Mouse (Mus musculus) layer of hippocampus, postnatal 10 days (tissue): ENCODE results near the gene Trim12a. TPM values are rescaled to one million over a fixed set of nuclear protein-coding genes. Genes with fewer than 3 reads are reported as not detected.

Experiments used
- total RNA-seq, 2 experiments: library from RNA; stranded (reverse); gene quantifications; 2 replicates each; pipeline ENCODE4 v1.2.3; 2021

Trim12a gene
- total RNA-seq, 2 experiments from 2014 or later = 2.1 to 2.2 TPM

Other genes with a start within 250 kb of the Trim12a start
- gene Olfr644, start 243.6 kb downstream of the Trim12a start, total RNA-seq = not detected
- gene Olfr645, start 230.0 kb downstream of the Trim12a start, total RNA-seq = not detected
- gene Olfr646, start 210.6 kb downstream of the Trim12a start, total RNA-seq = not detected
- gene Ubqln5, start 185.6 kb downstream of the Trim12a start, total RNA-seq = not detected
- gene Olfr643, start 178.1 kb downstream of the Trim12a start, total RNA-seq = not detected
- gene Ubqln3, start 172.2 kb downstream of the Trim12a start, total RNA-seq = not detected
- gene Ubqlnl, start 164.9 kb downstream of the Trim12a start, total RNA-seq = not detected
- gene Olfm5, start 150.6 kb downstream of the Trim12a start, total RNA-seq = not detected
- gene Olfr648, start 132.1 kb downstream of the Trim12a start, total RNA-seq = under 1 TPM; 0.11 to 0.18 TPM
- not detected for gene Olfr649, start 119.5 kb downstream of the Trim12a start, total RNA-seq
- gene Trim6, start 96.7 kb downstream of the Trim12a start, total RNA-seq = under 1 TPM; 0.41 to 0.47 TPM
- 1 to 10 TPM; 1.1 to 1.2 TPM for gene Trim34a, start 71.0 kb downstream of the Trim12a start, total RNA-seq
- gene Trim5, start 27.4 kb downstream of the Trim12a start, total RNA-seq = under 1 TPM; 0.42 to 0.62 TPM
- not detected for gene Trim34b, start 14.0 kb upstream of the Trim12a start, total RNA-seq
- gene Trim12c, start 37.9 kb upstream of the Trim12a start, total RNA-seq = 1 to 10 TPM; 1.4 to 1.9 TPM
- not detected for gene Trim30b, start 54.4 kb upstream of the Trim12a start, total RNA-seq
- gene Trim30c, start 85.4 kb upstream of the Trim12a start, total RNA-seq = under 1 TPM in 1 of 2 experiments, not detected in 1; 0.25 TPM
- gene Trim30a, start 149.7 kb upstream of the Trim12a start, total RNA-seq = under 1 TPM; 0.67 to 0.73 TPM
- under 1 TPM; 0.37 to 0.38 TPM for gene Trim30d, start 192.4 kb upstream of the Trim12a start, total RNA-seq
- gene Olfr651, start 234.7 kb upstream of the Trim12a start, total RNA-seq = not detected
- not detected for gene Olfr652, start 245.4 kb upstream of the Trim12a start, total RNA-seq